Mouse (Mus musculus) liver, adult (tissue): ENCODE measurements around the gene Cldn3.

Experiments used
- GATA4 ChIP-seq: IDR thresholded peaks from 2 replicates; pipeline ENCODE4 v1.6.1; 2014; ENCODE audit warnings: mild to moderate bottlenecking, low read length; ENCODE audit not compliant: insufficient replicate concordance

The Cldn3 gene

GRCm38 (mm10) chr5:134960430-134960829 lies 25.6 kb upstream of the Cldn3 start:
- no peak for TF ChIP-seq GATA4

GRCm38 (mm10) chr5:134961519-134961918 lies 24.5 kb upstream of the Cldn3 start:
- no peak for TF ChIP-seq GATA4

- no peak for TF ChIP-seq GATA4
These were observed 22.5 kb upstream of the Cldn3 start for GRCm38 (mm10) chr5:134963546-134963945.

- TF ChIP-seq GATA4 = no peak
These were observed 20.6 kb upstream of the Cldn3 start for GRCm38 (mm10) chr5:134965473-134965851.

GRCm38 (mm10) chr5:134965852-134966821 lies 19.9 kb upstream of the Cldn3 start:
- TF ChIP-seq GATA4 = no peak

- TF ChIP-seq GATA4 = no peak
These were observed 18.7 kb upstream of the Cldn3 start for GRCm38 (mm10) chr5:134967164-134967944.

GRCm38 (mm10) chr5:134970671-134971070 lies 15.3 kb upstream of the Cldn3 start:
- no peak for TF ChIP-seq GATA4

- TF ChIP-seq GATA4 = no peak
These were observed 12.9 kb upstream of the Cldn3 start for GRCm38 (mm10) chr5:134973081-134973480.

- TF ChIP-seq GATA4 = no peak
These were observed 12.5 kb upstream of the Cldn3 start for GRCm38 (mm10) chr5:134973526-134973925.

GRCm38 (mm10) chr5:134974294-134974693 lies 11.7 kb upstream of the Cldn3 start:
- TF ChIP-seq GATA4 = no peak

GRCm38 (mm10) chr5:134974921-134975320 lies 11.1 kb upstream of the Cldn3 start:
- TF ChIP-seq GATA4 = no peak

- TF ChIP-seq GATA4 = no peak
These were observed 9.8 kb upstream of the Cldn3 start for GRCm38 (mm10) chr5:134976164-134976563.

GRCm38 (mm10) chr5:134976577-134977250 lies 9.3 kb upstream of the Cldn3 start:
- no peak for TF ChIP-seq GATA4

GRCm38 (mm10) chr5:134977837-134978236 lies 8.2 kb upstream of the Cldn3 start:
- TF ChIP-seq GATA4 = no peak

GRCm38 (mm10) chr5:134981149-134981548 lies 4.9 kb upstream of the Cldn3 start:
- TF ChIP-seq GATA4 = no peak

- no peak for TF ChIP-seq GATA4
These were observed 2.9 kb upstream of the Cldn3 start for GRCm38 (mm10) chr5:134983111-134983510.

- no peak for TF ChIP-seq GATA4
These were observed 2.2 kb upstream of the Cldn3 start for GRCm38 (mm10) chr5:134983771-134984170.
